Mouse (Mus musculus) adrenal gland, adult 18-20 months (tissue): ENCODE results near the gene Gm17087. TPM values are rescaled to one million over a fixed set of nuclear protein-coding genes. Genes with fewer than 3 reads are reported as not detected.

Experiments
- DNase-seq, 2 experiments: peaks; one replicate each; pipeline ENCODE4 v3.0.0; 2021 to 2022; ENCODE audit warnings: low spot score in 2 of 2
- total RNA-seq, 2 experiments: library from RNA; stranded (reverse); gene quantifications; 1 replicate in 1 of 2; 2 replicates in 1 of 2; pipeline ENCODE4 v1.2.3; 2021

Gm17087 gene
- total RNA-seq, 2 experiments from 2014 or later, result not detected

DNA sequence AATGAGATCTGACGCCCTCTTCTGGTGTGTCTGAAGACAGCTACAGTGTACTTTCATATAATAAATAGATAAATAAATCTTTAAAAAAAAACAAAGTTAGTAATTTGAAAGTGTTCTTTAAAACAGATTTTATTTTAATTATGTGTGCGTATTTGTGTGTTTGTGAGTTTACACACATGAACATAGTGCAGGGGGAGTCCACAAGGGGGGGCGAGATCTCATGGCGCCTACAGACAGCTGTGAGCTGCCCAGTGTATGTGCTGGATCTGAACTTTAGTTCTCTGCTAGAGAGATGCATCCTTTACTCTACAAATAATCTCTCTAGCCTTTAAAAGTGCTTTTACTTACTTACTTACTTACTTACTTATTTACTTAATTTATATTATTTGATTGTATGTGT, 18.0 kb downstream of the Gm17087 start:
- DNase-seq, result no peak

DNA sequence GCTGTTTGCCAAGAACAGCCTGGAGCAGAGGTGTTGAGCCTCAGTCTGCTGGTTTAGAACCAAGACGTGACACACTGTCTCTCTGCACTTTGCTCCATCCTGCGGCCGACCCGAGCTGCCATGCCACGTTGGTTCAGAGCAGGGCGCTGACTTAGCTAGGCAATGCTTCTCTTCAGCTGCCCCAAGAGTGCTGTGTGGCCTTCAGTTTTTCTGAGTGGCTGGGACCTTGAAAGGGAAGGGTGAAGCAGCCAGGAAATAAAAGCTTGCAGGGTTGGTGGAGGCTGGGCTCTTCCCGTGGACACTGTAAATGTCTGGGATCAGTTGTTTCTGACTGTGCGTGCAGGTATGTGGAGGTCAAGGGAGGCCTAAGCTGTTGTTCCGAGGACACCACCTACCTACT, 20.4 kb downstream of the Gm17087 start:
- peak in 1 of 2 experiments; percentile 28 for DNase-seq

DNA sequence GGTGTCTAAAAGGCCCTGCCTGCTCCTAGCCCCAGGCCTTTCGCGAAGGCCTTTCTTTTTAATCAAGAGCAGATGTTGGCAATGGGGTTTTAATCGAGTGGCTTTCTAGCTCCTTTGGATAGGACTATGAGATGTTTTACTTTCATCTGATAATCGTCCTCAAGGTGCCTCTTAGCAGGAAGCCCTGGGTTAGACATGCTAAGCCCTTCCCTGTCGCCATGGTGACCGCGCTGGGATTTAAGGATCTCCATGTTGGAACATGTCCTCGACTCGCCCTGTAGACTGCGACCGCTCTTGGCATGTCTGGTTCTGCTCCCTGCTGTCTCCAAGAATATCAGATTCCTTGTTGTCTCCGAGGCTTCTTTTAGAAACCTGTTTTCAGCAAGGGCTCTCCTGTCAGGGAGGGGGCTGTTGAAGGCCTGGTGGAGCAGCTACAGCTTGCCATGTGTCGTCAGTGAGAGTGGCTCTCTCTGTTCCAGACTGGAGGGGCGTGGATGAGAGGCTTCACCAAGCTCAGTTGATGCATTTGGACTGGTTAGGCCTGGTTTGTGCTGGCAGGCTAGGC, 24.7 kb downstream of the Gm17087 start:
- no peak for DNase-seq

DNA sequence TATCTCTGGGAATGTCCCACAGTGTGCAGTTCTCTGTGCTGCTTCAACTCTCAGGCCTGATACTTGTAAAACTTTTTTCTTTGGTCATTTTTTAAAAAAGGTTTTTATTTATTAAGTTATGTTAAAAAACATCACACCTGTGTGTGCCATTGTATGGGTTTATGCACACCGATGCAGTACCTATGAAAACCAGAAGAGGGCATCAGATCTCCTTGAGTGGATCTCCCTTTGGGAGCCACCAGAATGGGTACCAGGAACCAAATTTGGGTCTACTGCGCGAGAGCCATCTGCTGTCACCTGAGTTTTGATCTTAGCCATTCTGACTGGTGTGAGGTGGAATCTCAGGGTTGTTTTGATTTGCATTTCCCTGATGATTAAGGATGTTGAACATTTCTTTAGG, 28.6 kb downstream of the Gm17087 start:
- DNase-seq, result no peak

DNA sequence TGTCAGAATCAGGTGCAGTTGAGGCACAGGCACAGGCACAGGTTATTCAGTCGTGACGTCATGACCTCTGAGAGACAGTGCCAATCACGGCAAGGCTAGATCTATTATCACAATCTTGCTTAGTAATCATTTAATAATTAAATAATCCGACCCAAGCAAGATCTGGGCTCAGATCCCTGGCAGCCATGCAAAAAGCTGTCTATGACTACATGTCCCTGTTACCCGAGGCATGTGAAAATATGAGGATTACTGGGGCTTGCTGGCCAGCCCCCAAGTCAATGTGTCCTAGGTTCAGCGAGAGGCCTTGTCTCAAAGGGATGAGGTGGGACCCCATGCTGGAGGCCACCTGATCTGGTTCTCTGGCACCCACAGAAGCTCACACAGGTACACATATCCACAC, 30.2 kb downstream of the Gm17087 start:
- DNase-seq, result no peak

DNA sequence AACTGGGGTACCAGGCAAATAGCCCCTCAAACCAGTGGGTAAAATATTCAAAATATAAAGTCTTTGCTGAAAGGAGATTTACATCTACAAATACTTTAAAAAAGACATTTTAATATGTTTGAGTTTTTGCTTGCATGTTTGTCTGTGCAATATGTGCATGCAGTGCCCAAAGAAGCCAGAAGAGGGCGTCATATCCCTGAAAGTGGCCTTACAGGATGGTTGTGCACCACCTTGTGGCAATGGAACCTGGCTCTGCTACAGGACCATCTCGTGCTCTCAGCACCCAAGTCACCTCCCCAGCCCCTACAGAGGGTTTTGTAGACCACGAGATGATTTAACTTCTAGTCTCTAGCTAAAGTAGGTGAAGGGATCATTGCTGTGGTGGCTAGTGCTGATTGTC, 32.9 kb downstream of the Gm17087 start:
- no peak for DNase-seq

DNA sequence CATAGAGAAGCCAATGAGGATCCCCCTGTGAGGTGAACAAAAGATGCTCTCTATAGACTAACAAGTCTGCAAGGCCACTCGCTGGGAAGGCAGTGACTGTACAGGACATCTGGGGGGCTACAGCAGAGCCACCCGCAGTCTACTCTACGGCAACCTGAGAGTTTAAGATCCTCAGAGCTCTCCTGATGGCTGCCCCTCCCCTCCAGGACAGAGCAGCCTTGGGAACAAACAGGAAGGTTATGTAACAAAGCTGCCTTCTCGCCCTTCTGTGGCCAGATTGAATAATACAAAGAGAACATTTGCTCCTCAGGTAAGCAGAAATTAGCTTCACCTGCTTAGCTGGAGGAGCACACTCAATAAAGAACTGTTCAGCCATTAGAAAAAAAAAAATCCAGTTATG, 34.1 kb downstream of the Gm17087 start:
- no peak for DNase-seq

DNA sequence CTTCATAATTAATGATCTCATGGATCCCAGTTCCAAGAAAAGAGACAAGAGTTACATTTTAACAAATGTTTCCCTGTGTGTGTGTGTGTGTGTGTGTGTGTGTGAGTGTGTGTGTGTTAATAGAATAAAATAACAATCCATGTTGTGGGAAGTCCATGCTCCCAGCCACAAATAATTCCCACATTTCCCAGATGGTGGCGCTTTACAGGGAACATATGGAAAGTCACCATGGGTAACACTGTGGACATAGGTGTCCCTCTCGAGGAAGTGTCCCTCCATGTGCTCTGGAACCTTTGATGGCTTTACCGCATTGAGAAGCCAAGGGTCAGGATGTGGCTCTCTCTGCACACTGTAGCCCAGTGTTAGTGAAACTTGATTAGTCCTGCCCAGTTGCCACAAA, 38.1 kb downstream of the Gm17087 start:
- no peak for DNase-seq

DNA sequence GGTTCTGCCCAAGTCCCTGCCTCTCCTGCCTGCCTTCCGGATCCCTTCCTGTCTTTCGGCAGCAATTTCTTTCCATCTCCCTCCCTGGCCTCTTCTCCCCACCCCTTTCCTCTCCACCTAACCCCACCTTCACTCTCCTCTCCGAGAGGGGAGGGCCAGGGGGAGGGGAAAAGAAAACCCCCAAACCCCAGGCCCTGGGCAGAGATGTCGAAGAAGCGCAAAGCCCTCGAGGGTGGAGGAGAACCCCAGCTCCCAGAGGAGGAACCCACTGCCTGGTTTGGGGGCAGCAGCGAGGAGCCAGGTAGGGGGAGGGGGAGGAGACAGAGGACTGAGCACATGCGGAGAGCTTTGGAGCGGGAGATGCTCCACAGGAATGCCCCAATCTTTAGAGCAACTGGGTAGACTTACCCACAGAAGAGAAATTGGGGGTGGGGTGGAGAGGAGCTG, 39.9 kb downstream of the Gm17087 start:
- DNase-seq, result no peak

DNA sequence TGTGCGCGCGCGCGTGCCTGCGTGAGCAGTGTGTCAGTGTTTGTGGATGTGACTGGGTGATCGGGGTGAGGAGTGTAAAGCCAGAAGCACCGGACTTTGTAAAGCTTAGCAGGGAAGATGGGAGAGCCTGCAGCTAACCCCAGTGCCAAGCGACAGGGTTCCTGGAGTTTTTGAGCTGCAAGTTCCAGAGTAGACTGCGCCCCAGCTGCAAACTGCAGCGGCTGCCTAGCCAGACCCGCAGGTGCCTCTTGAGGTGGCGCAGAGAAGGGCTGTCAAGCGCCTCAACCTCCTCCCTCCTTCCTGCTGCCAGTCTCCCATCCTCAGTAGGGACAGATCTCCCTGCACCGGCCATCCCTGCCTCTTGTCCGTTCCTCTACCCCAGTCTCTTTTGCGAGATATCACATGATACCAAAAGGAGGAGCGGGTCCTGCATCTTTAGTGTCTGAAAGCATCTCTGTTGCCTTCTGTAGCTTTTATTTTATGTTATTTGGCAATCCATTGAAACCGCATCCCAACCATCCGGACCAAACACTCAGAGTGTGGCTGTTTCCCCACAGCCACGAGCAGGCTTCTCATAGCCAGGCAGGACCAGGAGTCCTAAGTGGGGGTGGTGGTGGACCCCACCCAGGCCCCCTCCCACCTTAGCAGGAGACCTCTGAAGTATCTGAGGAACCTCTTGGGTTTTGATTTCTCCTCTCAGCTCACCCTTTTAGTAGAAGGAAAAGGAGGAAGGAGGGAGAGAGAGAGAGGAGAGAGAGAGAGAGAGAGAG, 40.6 kb downstream of the Gm17087 start:
- DNase-seq, result peak in 1 of 2 experiments; percentile 34

DNA sequence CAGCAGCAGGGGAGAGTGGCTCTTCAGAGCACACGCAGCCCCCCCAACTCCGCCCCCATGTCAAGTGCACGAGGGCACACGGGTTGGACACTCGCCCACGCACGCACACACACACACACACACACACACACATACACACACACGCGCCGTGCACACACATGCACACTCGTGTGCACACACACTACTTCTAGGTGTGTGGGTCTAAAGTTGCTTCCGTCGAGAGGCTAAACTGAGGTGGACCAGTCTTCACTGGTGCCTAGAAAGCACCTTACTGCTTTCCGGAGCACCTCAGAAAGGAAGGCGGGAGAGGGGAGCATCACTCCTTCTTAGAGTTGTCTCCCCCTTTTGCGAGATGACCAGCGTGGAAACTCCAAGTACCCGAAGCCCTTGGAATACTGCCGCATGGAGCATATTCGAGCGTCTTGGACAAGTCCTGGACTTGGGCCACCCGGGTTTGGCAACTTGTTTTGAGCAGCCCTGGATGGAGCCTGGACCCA, 41.5 kb downstream of the Gm17087 start, which contains the start of gene Pde10a:
Gene Pde10a (plus strand): TSS at position 148 of the 497 bp plus-strand sequence.
- DNase-seq, result peak in 1 of 2 experiments; percentile 52

DNA sequence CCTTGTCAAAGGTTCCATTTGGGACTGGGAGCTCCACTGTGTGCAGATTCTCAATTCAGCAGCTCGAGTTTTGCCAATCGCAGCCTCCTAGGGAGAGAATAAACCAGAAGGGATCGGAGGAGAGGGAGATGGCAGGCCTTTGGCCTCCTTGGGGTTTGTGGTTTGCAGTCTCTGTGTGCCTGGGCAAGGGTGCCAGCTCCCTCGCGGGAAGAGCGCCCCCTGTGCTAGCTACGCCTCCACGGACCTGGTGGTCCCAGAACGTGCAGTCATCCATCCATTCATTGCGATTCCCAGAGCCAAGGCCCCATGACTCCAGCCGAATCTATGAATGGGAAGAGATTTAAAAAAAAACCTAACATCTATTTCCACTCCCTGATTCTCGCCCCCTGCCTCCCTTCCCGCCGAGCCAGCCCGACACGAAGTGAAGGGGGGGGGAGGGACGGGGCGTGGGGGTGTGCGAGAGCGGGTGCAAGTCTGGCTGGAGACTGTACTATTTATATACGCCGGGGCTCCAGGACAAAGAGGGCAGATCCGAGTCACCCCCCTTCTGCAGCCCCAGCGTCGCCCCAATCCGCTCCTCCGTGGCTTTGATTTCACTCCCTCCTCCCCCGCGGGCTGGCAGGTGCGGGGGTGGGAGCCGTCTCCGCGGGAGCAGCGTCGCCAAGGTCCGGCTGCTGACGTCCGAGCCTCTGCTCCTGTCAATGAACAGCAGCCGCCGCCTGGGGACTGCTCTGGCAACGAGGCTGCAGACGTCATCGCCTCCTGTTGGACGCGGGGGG, 42.2 kb downstream of the Gm17087 start:
- DNase-seq, result peak; percentile 77 to 78

DNA sequence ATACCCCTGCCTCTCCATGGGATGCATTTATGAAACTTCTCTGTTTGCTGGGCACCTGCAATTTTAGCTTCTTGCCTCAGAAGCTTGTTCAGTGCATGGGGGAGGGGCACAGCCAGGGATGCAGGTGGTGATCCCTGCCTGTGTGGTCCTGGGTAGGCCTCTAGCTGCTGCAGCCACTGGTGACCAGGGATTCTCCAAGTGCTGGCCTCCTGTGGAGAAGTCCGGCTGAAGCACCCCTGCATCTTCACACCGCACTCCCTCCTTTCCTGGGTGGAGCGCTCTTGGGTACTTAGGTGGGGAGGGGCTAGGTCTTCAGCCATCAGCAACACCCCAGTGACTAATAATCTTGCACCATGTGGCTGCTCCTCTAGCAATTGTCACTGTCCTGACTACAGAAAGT, 42.8 kb downstream of the Gm17087 start:
- DNase-seq, result no peak

DNA sequence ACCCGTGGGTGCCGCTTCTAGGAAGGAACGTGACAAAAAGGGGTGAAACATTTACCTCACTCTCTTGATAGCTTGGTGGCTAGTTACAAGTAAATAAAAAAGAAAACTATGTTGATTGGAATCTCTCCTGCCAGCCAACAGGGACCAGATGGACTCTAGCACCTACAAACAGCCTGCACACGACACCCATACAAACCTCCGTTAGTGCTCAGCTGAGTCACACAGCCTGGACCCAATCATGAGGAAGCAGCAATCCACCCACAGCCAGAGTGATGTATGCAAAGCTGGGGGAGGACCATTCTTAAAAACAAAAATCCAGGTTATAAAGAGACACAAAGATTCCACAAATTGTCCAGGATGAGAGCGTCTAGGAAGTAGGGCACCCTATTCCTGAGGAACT, 50.7 kb downstream of the Gm17087 start:
- DNase-seq, result no peak

Other genes with a start within 250 kb of the Gm17087 start
- gene Prr18, start 229.5 kb downstream of the Gm17087 start, total RNA-seq, result under 1 TPM; 0.30 to 0.35 TPM
- gene T2, start 211.0 kb downstream of the Gm17087 start, total RNA-seq, result not detected
- gene T, start 132.5 kb downstream of the Gm17087 start, total RNA-seq, result not detected
- gene Pde10a, start 41.6 kb downstream of the Gm17087 start, total RNA-seq, result 100 to 1,000 TPM in 1 of 2 experiments, 10 to 100 TPM in 1; 33.0 to 117 TPM